Mouse (Mus musculus): Measurements from ENCODE around the gene Slc6a9. TPM values are rescaled to one million over a fixed set of nuclear protein-coding genes. Genes with fewer than 3 reads are reported as not detected.

Slc6a9 gene
- polyA plus RNA-seq, 2 experiments: 31.5 to 56.3 TPM

- WGBS (ENCODE audit: insufficient replicate concordance): 19% methylated on average over 24 of the region's 24 CpGs
- Histone ChIP-seq H3K36me3 (replicated peaks; ENCODE audit: control insufficient read depth, insufficient read depth, low read depth) (peaks cover 66% of the 10 kb centered on the region), H3K4me2 (ENCODE audit: low read depth) (no peak overlapping the region)
These were observed 33.5 kb downstream of the Slc6a9 start for GRCm38 (mm10) chr4:117867823-117868222.

GRCm38 (mm10) chr4:117869317-117869716 is 35.0 kb downstream of the Slc6a9 start:
- Histone ChIP-seq H3K4me3 (ENCODE audit: insufficient read depth in 1 of 2, low read depth in 2 of 2, low read length in 2 of 2) (no peak overlapping the region), H3K4me1 (replicated peaks; ENCODE audit: control insufficient read depth in 2 of 2, insufficient read depth in 2 of 2, low read length in 1 of 2) (peaks cover 11 to 27% of the 10 kb centered on the region in 2 experiments), H3K9me3 (ENCODE audit: control insufficient read depth, low read length) (no peaks in the 10 kb centered on the region), H3K9ac (replicated peaks) (no peak overlapping the region), H3K27ac (no peak overlapping the region), H3K36me3 (replicated peaks; ENCODE audit: control insufficient read depth, insufficient read depth, low read depth) (peaks cover 51% of the 10 kb centered on the region), H3K27me3 (ENCODE audit: control insufficient read depth, insufficient read depth, low read length) (no peaks in the 10 kb centered on the region), H3K4me2 (ENCODE audit: low read depth) (no peak overlapping the region)
- 76% methylated on average over 9 of the region's 9 CpGs for WGBS (ENCODE audit: insufficient replicate concordance)
- no peak for DNase-seq (ENCODE audit: low read depth in 3 of 3, low spot score in 3 of 3)
- no peak for TF ChIP-seq CTCF (IDR thresholded peaks at IDR 0.05; ENCODE audit: low read depth)
- TF ChIP-seq EP300 (IDR thresholded peaks at IDR 0.05; ENCODE audit: low read depth): no peak
- ATAC-seq (ENCODE audit: insufficient read depth): no peak

More at GRCm38 (mm10) chr4:117867823-117868222, 33.5 kb downstream of the Slc6a9 start:
- Histone ChIP-seq H3K27ac (no peak overlapping the region), H3K27me3 (ENCODE audit: control insufficient read depth, insufficient read depth, low read length) (no peaks in the 10 kb centered on the region), H3K9ac (replicated peaks) (no peak overlapping the region), H3K4me3 (ENCODE audit: insufficient read depth in 1 of 2, low read depth in 2 of 2, low read length in 2 of 2) (no peak overlapping the region), H3K9me3 (ENCODE audit: control insufficient read depth, low read length) (no peaks in the 10 kb centered on the region), H3K4me1 (replicated peaks; ENCODE audit: control insufficient read depth in 2 of 2, insufficient read depth in 2 of 2, low read length in 1 of 2) (peaks cover 11 to 26% of the 10 kb centered on the region in 2 experiments)
- ATAC-seq (ENCODE audit: insufficient read depth) (no peak), DNase-seq (ENCODE audit: low read depth in 3 of 3, low spot score in 3 of 3) (peak in 1 of 3 experiments; percentile 44)
- TF ChIP-seq EP300 (IDR thresholded peaks at IDR 0.05; ENCODE audit: low read depth) (no peak), CTCF (IDR thresholded peaks at IDR 0.05; ENCODE audit: low read depth) (peak; percentile 88)

GRCm38 (mm10) chr4:117870437-117870836 is 36.1 kb downstream of the Slc6a9 start:
- peak; percentile 40; the same call in 1 of the 2 replicates for ATAC-seq (ENCODE audit: insufficient read depth)
- no peaks in the 10 kb centered on the region for H3K9me3 ChIP-seq (ENCODE audit: control insufficient read depth, low read length)
- 29% methylated on average over 1 of the region's 1 CpGs for WGBS (ENCODE audit: insufficient replicate concordance)
- H3K4me3 ChIP-seq (ENCODE audit: insufficient read depth in 1 of 2, low read depth in 2 of 2, low read length in 2 of 2): no peak overlapping the region
- no peak overlapping the region for H3K4me2 ChIP-seq (ENCODE audit: low read depth)
- H3K9ac ChIP-seq (replicated peaks): no peak overlapping the region
- TF ChIP-seq CTCF (IDR thresholded peaks at IDR 0.05; ENCODE audit: low read depth) (no peak), EP300 (IDR thresholded peaks at IDR 0.05; ENCODE audit: low read depth) (no peak)
- H3K4me1 ChIP-seq (replicated peaks; ENCODE audit: control insufficient read depth in 2 of 2, insufficient read depth in 2 of 2, low read length in 1 of 2): peaks cover 11 to 27% of the 10 kb centered on the region in 2 experiments
- no peak for DNase-seq (ENCODE audit: low read depth in 3 of 3, low spot score in 3 of 3)
- H3K27me3 ChIP-seq (ENCODE audit: control insufficient read depth, insufficient read depth, low read length): no peaks in the 10 kb centered on the region
- peaks cover 40% of the 10 kb centered on the region for H3K36me3 ChIP-seq (replicated peaks; ENCODE audit: control insufficient read depth, insufficient read depth, low read depth)
- peak overlapping the region; percentile 35 for H3K27ac ChIP-seq

GRCm38 (mm10) chr4:117871787-117872186 is 37.5 kb downstream of the Slc6a9 start:
- H3K4me1 ChIP-seq (replicated peaks; ENCODE audit: control insufficient read depth in 2 of 2, insufficient read depth in 2 of 2, low read length in 1 of 2): peaks cover 11 to 27% of the 10 kb centered on the region in 2 experiments
- peak overlapping the region; percentile 56 for H3K4me2 ChIP-seq (ENCODE audit: low read depth)
- H3K36me3 ChIP-seq (replicated peaks; ENCODE audit: control insufficient read depth, insufficient read depth, low read depth): peaks cover 26% of the 10 kb centered on the region
- no peak overlapping the region; the same call in 1 of the 2 replicates for H3K9ac ChIP-seq (replicated peaks)
- TF ChIP-seq CTCF (IDR thresholded peaks at IDR 0.05; ENCODE audit: low read depth) (no peak), EP300 (IDR thresholded peaks at IDR 0.05; ENCODE audit: low read depth) (peak; percentile 54)
- WGBS (ENCODE audit: insufficient replicate concordance): 45% methylated on average over 7 of the region's 7 CpGs
- H3K4me3 ChIP-seq (ENCODE audit: insufficient read depth in 1 of 2, low read depth in 2 of 2, low read length in 2 of 2): no peak overlapping the region
- no peaks in the 10 kb centered on the region for H3K27me3 ChIP-seq (ENCODE audit: control insufficient read depth, insufficient read depth, low read length)
- peak overlapping the region; percentile 35 for H3K27ac ChIP-seq
- peak; percentile 47 to 50 (median 48) for DNase-seq (ENCODE audit: low read depth in 3 of 3, low spot score in 3 of 3)
- ATAC-seq (ENCODE audit: insufficient read depth): peak; percentile 26; the same call in 1 of the 2 replicates
- no peaks in the 10 kb centered on the region for H3K9me3 ChIP-seq (ENCODE audit: control insufficient read depth, low read length)

DNA sequence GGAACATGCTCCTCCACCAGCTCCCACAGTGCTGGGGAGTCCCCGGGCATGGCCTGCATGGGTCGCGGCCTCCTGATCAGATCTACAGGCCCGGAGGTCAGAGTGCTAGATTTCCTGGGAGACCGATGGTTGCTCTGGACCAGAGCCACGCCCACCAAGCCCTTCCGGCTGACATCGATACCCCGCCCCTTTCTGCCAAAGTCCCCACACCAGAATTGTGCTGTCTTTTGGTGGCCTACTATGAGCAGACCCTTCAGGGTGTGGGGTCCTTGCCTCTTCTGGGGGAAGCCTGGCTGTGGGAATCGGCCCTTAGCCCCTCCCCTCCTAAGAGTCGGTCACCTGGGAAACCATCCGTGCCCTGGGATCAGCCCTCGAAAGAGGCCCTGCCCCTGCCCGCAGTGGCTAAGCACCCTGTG is 38.2 kb downstream of the Slc6a9 start, which contains the start of gene Ccdc24:
Gene Ccdc24, minus strand, starts transcription at position 87 of the 416 bp plus-strand sequence.
- H3K4me2 ChIP-seq (ENCODE audit: low read depth): peak within 1 kb of the TSS; percentile 56
- ATAC-seq (ENCODE audit: insufficient read depth) (peak; percentile 37), DNase-seq (ENCODE audit: low read depth in 3 of 3, low spot score in 3 of 3) (no peak)
- H3K36me3 ChIP-seq (replicated peaks; ENCODE audit: control insufficient read depth, insufficient read depth, low read depth): peaks cover 20% of the 10 kb centered on the region
- peak within 1 kb of the TSS; percentile 23; the same call in 1 of the 2 replicates for H3K9ac ChIP-seq (replicated peaks)
- H3K27me3 ChIP-seq (ENCODE audit: control insufficient read depth, insufficient read depth, low read length): no peaks in the 10 kb centered on the region
- peak within 1 kb of the TSS; percentile 16 to 23; a peak in 3 of 4 replicates for H3K4me3 ChIP-seq (ENCODE audit: insufficient read depth in 1 of 2, low read depth in 2 of 2, low read length in 2 of 2)
- no peaks in the 10 kb centered on the region for H3K9me3 ChIP-seq (ENCODE audit: control insufficient read depth, low read length)
- 16% methylated on average over 14 of the region's 14 CpGs for WGBS (ENCODE audit: insufficient replicate concordance)
- peak within 1 kb of the TSS; percentile 35 for H3K27ac ChIP-seq
- H3K4me1 ChIP-seq (replicated peaks; ENCODE audit: control insufficient read depth in 2 of 2, insufficient read depth in 2 of 2, low read length in 1 of 2): peaks cover 11 to 26% of the 10 kb centered on the region in 2 experiments
- TF ChIP-seq CTCF (IDR thresholded peaks at IDR 0.05; ENCODE audit: low read depth) (no peak), EP300 (IDR thresholded peaks at IDR 0.05; ENCODE audit: low read depth) (no peak)
